Mouse (Mus musculus) lung, embryonic 15.5 days (tissue): Measurements from ENCODE around the gene Galc. TPM values are rescaled to one million over a fixed set of nuclear protein-coding genes. Genes with fewer than 3 reads are reported as not detected.

ENCODE experiments used
- ATAC-seq: fragments of 200-750 bp; cut with Nextera tagmentation; 2 replicates; pipeline ENCODE4 v1.8.0; 2017; ENCODE audit warnings: moderate number of reproducible peaks, borderline replicate concordance; ENCODE audit not compliant: low FRiP score, low TSS enrichment; ENCODE audit errors: extremely low read depth
- H3K27ac ChIP-seq: fragments of 300-500 bp; sonication (generic); 2 replicates; pipeline ENCODE4 v1.5.1; 2015; ENCODE audit warnings: moderate library complexity, mild to moderate bottlenecking, inconsistent platforms
- H3K27me3 ChIP-seq: fragments of 300-500 bp; sonication (generic); 2 replicates; pipeline ENCODE4 v1.6.1; 2015; ENCODE audit warnings: inconsistent platforms
- H3K36me3 ChIP-seq: fragments of 300-500 bp; sonication (generic); 2 replicates; pipeline ENCODE4 v1.6.1; 2015; ENCODE audit warnings: inconsistent platforms
- H3K4me1 ChIP-seq: fragments of 300-500 bp; sonication (generic); 2 replicates; pipeline ENCODE4 v1.6.1; 2015; ENCODE audit warnings: inconsistent platforms
- H3K4me2 ChIP-seq: fragments of 300-500 bp; sonication (generic); 2 replicates; pipeline ENCODE4 v1.6.1; 2015; ENCODE audit warnings: inconsistent platforms, mild to moderate bottlenecking, moderate library complexity
- H3K4me3 ChIP-seq: fragments of 300-500 bp; sonication (generic); 2 replicates; pipeline ENCODE4 v1.5.1; 2015; ENCODE audit warnings: mild to moderate bottlenecking, inconsistent platforms
- H3K9ac ChIP-seq: fragments of 300-500 bp; sonication (generic); 2 replicates; pipeline ENCODE4 v1.6.1; 2015; ENCODE audit warnings: inconsistent platforms
- H3K9me3 ChIP-seq: fragments of 300-500 bp; sonication (generic); 2 replicates; pipeline ENCODE4 v1.6.1; 2016; ENCODE audit warnings: inconsistent platforms
- WGBS: fragments of 180-500 bp; shearing (Covaris S2); methylation state at CpG from one replicate; pipeline ENCODE4 v1.1.7; 2015; 5-methylcytosine and 5-hydroxymethylcytosine counted together
- polyA plus RNA-seq: library from polyadenylated mRNA; unstranded; fragments of >200 nt; fragmentation: Nextera tagmentation; extraction: Ambion mirVana; gene quantifications from 2 replicates; pipeline ENCODE4 v1.2.1, GENCODE M21; 2015

Gene Galc
- polyA plus RNA-seq, 1 experiment from 2014 or later: 7.8 TPM

GRCm38 (mm10) chr12:98272433-98272832, 13.2 kb upstream of the Galc start:
- Histone ChIP-seq H3K27ac (no peak overlapping the region), H3K4me1 (0 out of 2 replicates have a peak, but pooled peaks cover 7% of the 10 kb centered on the region), H3K9me3 (no peaks in the 10 kb centered on the region), H3K4me2 (no peak overlapping the region), H3K27me3 (no peaks in the 10 kb centered on the region), H3K36me3 (no peaks in the 10 kb centered on the region), H3K9ac (no peak overlapping the region), H3K4me3 (no peak overlapping the region)
- ATAC-seq: no peak
- WGBS: 50% methylated on average over 7 of the region's 7 CpGs

GRCm38 (mm10) chr12:98270810-98271566, 11.7 kb upstream of the Galc start:
- no peaks in the 10 kb centered on the region for H3K36me3 ChIP-seq
- H3K9me3 ChIP-seq: no peaks in the 10 kb centered on the region
- H3K4me1 ChIP-seq: 0 out of 2 replicates have a peak, but pooled peaks cover 7% of the 10 kb centered on the region
- no peaks in the 10 kb centered on the region for H3K27me3 ChIP-seq
- no peak overlapping the region for H3K9ac ChIP-seq
- 30% methylated on average over 12 of the region's 12 CpGs for WGBS
- H3K27ac ChIP-seq: no peak overlapping the region
- peak overlapping the region; percentile 48 for H3K4me2 ChIP-seq
- no peak for ATAC-seq
- 0 out of 2 replicates have a peak overlapping the region, but pooled peaks have one; percentile 8 for H3K4me3 ChIP-seq

- H3K4me2 ChIP-seq: peak overlapping the region; percentile 48
- H3K9ac ChIP-seq: no peak overlapping the region
- H3K4me1 ChIP-seq: 0 out of 2 replicates have a peak, but pooled peaks cover 7% of the 10 kb centered on the region
- no peaks in the 10 kb centered on the region for H3K27me3 ChIP-seq
- H3K9me3 ChIP-seq: no peaks in the 10 kb centered on the region
- H3K4me3 ChIP-seq: peak overlapping the region; percentile 17; the same call in 1 of the 2 replicates
- 26% methylated on average over 17 of the region's 17 CpGs for WGBS
- H3K36me3 ChIP-seq: no peaks in the 10 kb centered on the region
- H3K27ac ChIP-seq: no peak overlapping the region
- no peak for ATAC-seq
Observed at GRCm38 (mm10) chr12:98269791-98270745, 10.8 kb upstream of the Galc start.

- Histone ChIP-seq H3K4me3 (no peak within 1 kb of the TSS), H3K27me3 (no peaks in the 10 kb centered on the region), H3K27ac (no peak within 1 kb of the TSS), H3K4me1 (0 out of 2 replicates have a peak, but pooled peaks cover 7% of the 10 kb centered on the region), H3K9ac (no peak within 1 kb of the TSS), H3K9me3 (no peaks in the 10 kb centered on the region), H3K36me3 (no peaks in the 10 kb centered on the region), H3K4me2 (no peak within 1 kb of the TSS)
- 84% methylated on average over 13 of the region's 13 CpGs for WGBS
- no peak for ATAC-seq
Observed at GRCm38 (mm10) chr12:98268441-98269369, 9.4 kb upstream of the Galc start, which contains the start of gene Gpr65. Gene Gpr65 (plus strand): TSS chr12:98268635.

- ATAC-seq: no peak
- Histone ChIP-seq H3K27ac (no peak overlapping the region), H3K9ac (no peak overlapping the region), H3K36me3 (no peaks in the 10 kb centered on the region), H3K4me2 (no peak overlapping the region), H3K27me3 (no peaks in the 10 kb centered on the region), H3K9me3 (no peaks in the 10 kb centered on the region), H3K4me1 (0 out of 2 replicates have a peak, but pooled peaks cover 7% of the 10 kb centered on the region), H3K4me3 (no peak overlapping the region)
- WGBS: 76% methylated on average over 9 of the region's 9 CpGs
Observed at GRCm38 (mm10) chr12:98265697-98266096, 6.4 kb upstream of the Galc start.

- no peak for ATAC-seq
- Histone ChIP-seq H3K9ac (peak overlapping the region; percentile 95), H3K27ac (peak overlapping the region; percentile 93)
Observed at GRCm38 (mm10) chr12:98259518-98259852, 226 bp upstream of the Galc start.

GRCm38 (mm10) chr12:98258371-98258844, 851 bp downstream of the Galc start:
- Histone ChIP-seq H3K27ac (peak overlapping the region; percentile 93), H3K9ac (peak overlapping the region; percentile 95), H3K36me3 (no peaks in the 10 kb centered on the region), H3K4me1 (peaks cover 9% of the 10 kb centered on the region; the same call in 1 of the 2 replicates), H3K4me2 (peak overlapping the region; percentile 67), H3K9me3 (no peaks in the 10 kb centered on the region), H3K4me3 (peak overlapping the region; percentile 86), H3K27me3 (no peaks in the 10 kb centered on the region)
- ATAC-seq: no peak
- 0% methylated on average over 8 of the region's 8 CpGs for WGBS

More at GRCm38 (mm10) chr12:98259518-98259852, 226 bp upstream of the Galc start:
- H3K36me3 ChIP-seq: no peaks in the 10 kb centered on the region
- WGBS: 2% methylated on average over 12 of the region's 12 CpGs
- no peaks in the 10 kb centered on the region for H3K9me3 ChIP-seq
- H3K4me3 ChIP-seq: peak overlapping the region; percentile 86
- H3K4me1 ChIP-seq: peaks cover 9% of the 10 kb centered on the region; the same call in 1 of the 2 replicates
- no peaks in the 10 kb centered on the region for H3K27me3 ChIP-seq
- peak overlapping the region; percentile 67 for H3K4me2 ChIP-seq

GRCm38 (mm10) chr12:98255373-98255995, 3.8 kb downstream of the Galc start:
- no peak for ATAC-seq
- no peak overlapping the region for H3K4me2 ChIP-seq
- no peak overlapping the region for H3K9ac ChIP-seq
- no peak overlapping the region for H3K4me3 ChIP-seq
- H3K36me3 ChIP-seq: 0 out of 2 replicates have a peak, but pooled peaks cover 2% of the 10 kb centered on the region
- WGBS: 80% methylated on average over 13 of the region's 13 CpGs
- H3K27ac ChIP-seq: no peak overlapping the region
- peaks cover 9% of the 10 kb centered on the region; the same call in 1 of the 2 replicates for H3K4me1 ChIP-seq
- H3K9me3 ChIP-seq: no peaks in the 10 kb centered on the region
- H3K27me3 ChIP-seq: no peaks in the 10 kb centered on the region

- WGBS: 72% methylated on average over 2 of the region's 2 CpGs
- H3K27ac ChIP-seq: no peak overlapping the region
- no peak overlapping the region for H3K4me2 ChIP-seq
- no peaks in the 10 kb centered on the region for H3K27me3 ChIP-seq
- ATAC-seq: no peak
- no peak overlapping the region for H3K9ac ChIP-seq
- 0 out of 2 replicates have a peak, but pooled peaks cover 1% of the 10 kb centered on the region for H3K4me1 ChIP-seq
- no peaks in the 10 kb centered on the region for H3K9me3 ChIP-seq
- H3K4me3 ChIP-seq: no peak overlapping the region
- peaks cover 5% of the 10 kb centered on the region; the same call in 1 of the 2 replicates for H3K36me3 ChIP-seq
Observed at GRCm38 (mm10) chr12:98252417-98252816, 6.8 kb downstream of the Galc start.

GRCm38 (mm10) chr12:98250327-98250726, 8.9 kb downstream of the Galc start:
- H3K4me2 ChIP-seq: no peak overlapping the region
- H3K4me3 ChIP-seq: no peak overlapping the region
- no peaks in the 10 kb centered on the region for H3K27me3 ChIP-seq
- H3K4me1 ChIP-seq: no peaks in the 10 kb centered on the region
- H3K36me3 ChIP-seq: peaks cover 5% of the 10 kb centered on the region; the same call in 1 of the 2 replicates
- 93% methylated on average over 8 of the region's 8 CpGs for WGBS
- H3K9ac ChIP-seq: no peak overlapping the region
- no peak for ATAC-seq
- no peaks in the 10 kb centered on the region for H3K9me3 ChIP-seq
- H3K27ac ChIP-seq: no peak overlapping the region
